Mouse (Mus musculus) myocyte (in vitro differentiated cells): ENCODE results near the gene Srgn.

Source experiments
- CEBPB ChIP-seq: IDR thresholded peaks from 2 replicates; pipeline ENCODE4 v1.6.1; 2011; ENCODE audit warnings: mild to moderate bottlenecking, moderate library complexity; ENCODE audit not compliant: poor library complexity, insufficient read depth, severe bottlenecking
- E2F4 ChIP-seq: IDR thresholded peaks from one replicate; pipeline ENCODE4 v1.6.1; 2011; ENCODE audit warnings: mild to moderate bottlenecking, control low read depth, moderate library complexity; ENCODE audit not compliant: insufficient read depth
- MAX ChIP-seq: IDR thresholded peaks from one replicate; pipeline ENCODE4 v1.6.1; 2011; ENCODE audit warnings: low read depth, mild to moderate bottlenecking, control low read depth
- MYOD1 ChIP-seq, 3 experiments: IDR thresholded peaks; one replicate each; pipeline ENCODE4 v1.6.1; 2011; ENCODE audit warnings: control low read depth in 2 of 3, low read depth in 2 of 3, mild to moderate bottlenecking in 2 of 3, moderate library complexity in 1 of 3; ENCODE audit not compliant: insufficient read length in 2 of 3, control insufficient read depth in 1 of 3
- POLR2A ChIP-seq: IDR thresholded peaks from one replicate; pipeline ENCODE4 v1.6.1; 2011; ENCODE audit warnings: low read depth, mild to moderate bottlenecking, control low read depth, moderate library complexity; ENCODE audit not compliant: insufficient read length
- POLR2AphosphoS2 ChIP-seq: IDR thresholded peaks from one replicate; pipeline ENCODE4 v1.6.1; 2011; ENCODE audit warnings: low read depth, control low read depth; ENCODE audit not compliant: insufficient read length
- TCF12 ChIP-seq: IDR thresholded peaks from one replicate; pipeline ENCODE4 v1.6.1; 2011; ENCODE audit warnings: mild to moderate bottlenecking, control low read depth; ENCODE audit not compliant: poor library complexity, insufficient read depth, severe bottlenecking
- TCF3 ChIP-seq: IDR thresholded peaks from one replicate; pipeline ENCODE4 v1.6.1; 2011; ENCODE audit warnings: low read depth, control low read depth; ENCODE audit not compliant: insufficient read length
- USF1 ChIP-seq: IDR thresholded peaks from one replicate; pipeline ENCODE4 v1.6.1; 2011; ENCODE audit warnings: low read depth, mild to moderate bottlenecking, control low read depth, moderate library complexity

GRCm38 (mm10) chr10:62555705-62556557, 28.7 kb upstream of the Srgn start:
- no peak for TF ChIP-seq E2F4
- no peak for TF ChIP-seq POLR2A
- no peak for TF ChIP-seq CEBPB
- TF ChIP-seq USF1: no peak
- no peak for TF ChIP-seq POLR2AphosphoS2
- no peak for TF ChIP-seq MAX
- no peak for TF ChIP-seq MYOD1 (IDR thresholded peaks at IDR 0.05; ENCODE audit: control insufficient read depth in 1 of 3, insufficient read length in 2 of 3, low read depth in 2 of 3)
- TF ChIP-seq TCF12: no peak
- TF ChIP-seq TCF3: no peak
